In the genomic region with DNA sequence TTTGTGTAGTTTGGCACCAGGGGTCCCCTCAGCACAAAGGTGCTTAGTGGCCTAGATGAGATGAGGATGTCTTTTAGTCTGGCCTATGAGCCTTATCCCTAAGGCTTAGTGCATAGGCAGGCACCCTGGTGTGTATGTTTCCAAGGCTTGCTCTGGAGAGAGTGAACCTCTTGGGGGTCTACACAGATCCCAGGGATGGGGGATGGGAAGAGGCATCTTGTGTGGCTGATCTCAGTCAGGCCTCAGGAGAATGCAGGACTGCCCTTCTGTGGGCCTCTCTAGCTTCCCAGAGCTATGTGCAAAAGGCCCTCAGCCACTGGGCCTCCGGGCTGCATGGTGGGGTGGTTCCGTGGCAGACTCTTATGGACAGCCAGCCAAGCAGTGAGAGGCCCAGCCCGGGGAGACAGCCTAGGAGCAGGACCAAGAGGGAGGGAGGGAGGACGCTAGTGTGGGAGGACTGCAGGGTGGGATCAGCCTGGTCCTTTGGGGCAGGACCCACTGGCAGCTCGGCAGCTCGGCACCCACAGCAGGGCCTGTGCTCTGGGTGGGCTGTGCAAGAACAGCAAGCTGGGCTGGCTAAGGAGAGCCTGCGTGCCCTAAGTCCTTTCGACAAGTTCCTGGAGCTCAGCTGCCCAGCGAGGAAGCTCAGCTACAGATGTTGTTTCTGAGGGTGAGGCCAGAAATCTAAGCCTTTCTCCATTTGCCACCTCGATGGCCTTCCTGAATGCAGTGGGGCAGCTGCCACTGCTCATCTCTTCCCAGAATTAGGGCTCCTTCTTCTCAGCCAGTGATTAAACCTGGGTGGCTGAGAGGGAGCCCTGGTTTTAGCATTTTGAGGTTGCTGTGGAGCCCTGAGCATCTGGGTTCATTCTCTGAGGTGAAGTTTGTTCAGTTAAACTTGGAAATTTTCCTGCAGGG, we compare ENCODE assay signal across 9 mouse cellular contexts. TPM values are rescaled to one million over a fixed set of nuclear protein-coding genes. Genes with fewer than 3 reads are reported as not detected.
DNase-seq lines count a peak whose midpoint lies in the region; ATAC-seq and TF ChIP-seq lines count a peak whose summit lies in the region.
"Had no signal": no experiment of that assay in that cellular context is flagged by ENCODE, and none has a peak within 500 bp of the region (broad histone marks: within the 10 kb centered on the region; RNA-seq: fewer than 3 reads in every experiment).

No protein-coding gene starts in this region.

- H3K9ac ChIP-seq in kidney, embryonic 14.5 days (ENCODE audit: low read depth, low read length): peak overlapping the region; percentile 48; the same call in 1 of the 2 replicates
- no peak overlapping the region for H3K9ac ChIP-seq in forebrain, embryonic 13.5 days
- peak overlapping the region; percentile 6; the same call in 1 of the 2 replicates for H3K9ac ChIP-seq in liver, embryonic 14.5 days (replicated peaks)
- H3K9ac ChIP-seq in stomach, embryonic 14.5 days (replicated peaks; ENCODE audit: low read depth, low read length): no peak overlapping the region

- H3K9me3 ChIP-seq in kidney, embryonic 14.5 days (ENCODE audit: control insufficient read depth, low read length): no peaks in the 10 kb centered on the region
- no peaks in the 10 kb centered on the region for H3K9me3 ChIP-seq in forebrain, embryonic 13.5 days (replicated peaks)
- no peaks in the 10 kb centered on the region for H3K9me3 ChIP-seq in liver, embryonic 14.5 days (ENCODE audit: control insufficient read depth, low read length)
- no peaks in the 10 kb centered on the region for H3K9me3 ChIP-seq in stomach, embryonic 14.5 days (ENCODE audit: control insufficient read depth, low read depth, low read length)

- WGBS in kidney, embryonic 14.5 days: 22% methylated on average over 10 of the region's 10 CpGs
- 67% methylated on average over 10 of the region's 10 CpGs for WGBS in forebrain, embryonic 13.5 days
- WGBS in liver, embryonic 14.5 days (ENCODE audit: insufficient replicate concordance): 67% methylated on average over 10 of the region's 10 CpGs
- 48% methylated on average over 10 of the region's 10 CpGs for WGBS in stomach, embryonic 14.5 days

- H3K4me2 ChIP-seq in kidney, embryonic 14.5 days (replicated peaks; ENCODE audit: low read depth, low read length): peak overlapping the region; percentile 27
- H3K4me2 ChIP-seq in forebrain, embryonic 13.5 days: no peak overlapping the region
- no peak overlapping the region; the same call in 1 of the 2 replicates for H3K4me2 ChIP-seq in liver, embryonic 14.5 days (ENCODE audit: low read depth)
- H3K4me2 ChIP-seq in stomach, embryonic 14.5 days (replicated peaks; ENCODE audit: low read depth, low read length): peak overlapping the region; percentile 26; the same call in 1 of the 2 replicates

- H3K4me3 ChIP-seq in kidney, embryonic 14.5 days (ENCODE audit: low read length): no peak overlapping the region
- H3K4me3 ChIP-seq in forebrain, embryonic 13.5 days: no peak overlapping the region
- H3K4me3 ChIP-seq in liver, embryonic 14.5 days (ENCODE audit: insufficient read depth in 1 of 2, low read depth in 2 of 2, low read length in 2 of 2): no peak overlapping the region
- no peak overlapping the region for H3K4me3 ChIP-seq in stomach, embryonic 14.5 days (ENCODE audit: low read depth, low read length)

- TF ChIP-seq CTCF in liver, embryonic 14.5 days (IDR thresholded peaks at IDR 0.05; ENCODE audit: low read depth): no peak

- no peaks in the 10 kb centered on the region for H3K27me3 ChIP-seq in kidney, embryonic 14.5 days (ENCODE audit: control insufficient read depth, insufficient read depth, low read length)
- no peaks in the 10 kb centered on the region for H3K27me3 ChIP-seq in forebrain, embryonic 13.5 days
- H3K27me3 ChIP-seq in liver, embryonic 14.5 days (ENCODE audit: control insufficient read depth, insufficient read depth, low read length): no peaks in the 10 kb centered on the region
- no peaks in the 10 kb centered on the region for H3K27me3 ChIP-seq in stomach, embryonic 14.5 days (ENCODE audit: control insufficient read depth, insufficient read depth, low read length)
- H3K27me3 ChIP-seq: CH12.LX had no signal

- no peak for DNase-seq in kidney, adult 11 months
- DNase-seq in heart, postnatal 4 days: peak; percentile 64
- no peak for DNase-seq in liver, embryonic 14.5 days (ENCODE audit: low read depth in 3 of 3, low spot score in 3 of 3)
- no peak for DNase-seq in left cerebral cortex, adult 11 months (ENCODE audit: low spot score)
- no peak for DNase-seq in right cerebral cortex, adult 2 months (ENCODE audit: low spot score in 2 of 2)

- peaks cover 42% of the 10 kb centered on the region for H3K4me1 ChIP-seq in kidney, embryonic 14.5 days (ENCODE audit: control insufficient read depth, insufficient read depth, low read length)
- H3K4me1 ChIP-seq in forebrain, embryonic 13.5 days: peaks cover 56% of the 10 kb centered on the region
- H3K4me1 ChIP-seq in liver, embryonic 14.5 days (replicated peaks; ENCODE audit: control insufficient read depth in 2 of 2, insufficient read depth in 2 of 2, low read length in 1 of 2): peaks cover 42 to 45% of the 10 kb centered on the region in 2 experiments
- peaks cover 28% of the 10 kb centered on the region for H3K4me1 ChIP-seq in stomach, embryonic 14.5 days (ENCODE audit: control insufficient read depth, insufficient read depth, low read length)

- H3K36me3 ChIP-seq in kidney, embryonic 14.5 days (ENCODE audit: control insufficient read depth, insufficient read depth, low read length): peaks cover 2% of the 10 kb centered on the region; the same call in 1 of the 2 replicates
- 0 out of 2 replicates have a peak, but pooled peaks cover 3% of the 10 kb centered on the region for H3K36me3 ChIP-seq in forebrain, embryonic 13.5 days (ENCODE audit: poor library complexity, severe bottlenecking)
- H3K36me3 ChIP-seq in liver, embryonic 14.5 days (replicated peaks; ENCODE audit: control insufficient read depth, insufficient read depth, low read depth): peaks cover 4% of the 10 kb centered on the region; the same call in 1 of the 2 replicates
- peaks cover 4% of the 10 kb centered on the region; the same call in 1 of the 2 replicates for H3K36me3 ChIP-seq in stomach, embryonic 14.5 days (ENCODE audit: control insufficient read depth, insufficient read depth, low read length)

- peak overlapping the region; percentile 86 for H3K27ac ChIP-seq in kidney, embryonic 14.5 days (ENCODE audit: low read depth, low read length)
- 0 out of 2 replicates have a peak overlapping the region, but pooled peaks have one; percentile 41 for H3K27ac ChIP-seq in forebrain, embryonic 13.5 days
- no peak overlapping the region for H3K27ac ChIP-seq in liver, embryonic 14.5 days
- peak overlapping the region; percentile 89 for H3K27ac ChIP-seq in stomach, embryonic 14.5 days (ENCODE audit: low read length)

- ATAC-seq in kidney, embryonic 14.5 days (ENCODE audit: low FRiP score, low TSS enrichment): peak; percentile 50; the same call in 1 of the 2 replicates
- no peak for ATAC-seq in forebrain, embryonic 13.5 days
- ATAC-seq in liver, embryonic 14.5 days (ENCODE audit: insufficient read depth): no peak
- ATAC-seq in stomach, embryonic 14.5 days (ENCODE audit: insufficient number of reproducible peaks, insufficient read depth, low FRiP score, low read depth): peak; percentile 21; the same call in 1 of the 2 replicates

- no peak for TF ChIP-seq EP300 in liver, embryonic 14.5 days (IDR thresholded peaks at IDR 0.05; ENCODE audit: low read depth)

RNA-seq across cellular contexts. Expression of a gene that starts 5.5 kb away (rescaled TPM):
- polyA plus RNA-seq in kidney, embryonic 14.5 days (2014; fragmentation: Nextera tagmentation; extraction: Ambion mirVana): 63.4 and 96.7 TPM in 2 replicates
- polyA plus RNA-seq in forebrain, embryonic 13.5 days (2015; fragmentation: Nextera tagmentation; extraction: Ambion mirVana): 75.2 and 82.2 TPM in 2 replicates
- total RNA-seq in heart, postnatal 4 days (2021): 100 to 1,000 TPM; 158 to 164 TPM
- 21.5 and 23.2 TPM in 2 replicates for polyA plus RNA-seq in liver, embryonic 14.5 days (2012; rRNA removed)
- polyA plus RNA-seq in liver, embryonic 14.5 days (2014; fragmentation: Nextera tagmentation; extraction: Ambion mirVana): 21.5 and 23.8 TPM in 2 replicates
- 88.8 and 91.5 TPM in 2 replicates for polyA plus RNA-seq in stomach, embryonic 14.5 days (2014; fragmentation: Nextera tagmentation; extraction: Ambion mirVana)

RNA-seq across cellular contexts. Expression of a gene that starts 43.8 kb away (rescaled TPM):
- polyA plus RNA-seq in kidney, embryonic 14.5 days (2014; fragmentation: Nextera tagmentation; extraction: Ambion mirVana): 19.7 and 21.4 TPM in 2 replicates
- polyA plus RNA-seq in forebrain, embryonic 13.5 days (2015; fragmentation: Nextera tagmentation; extraction: Ambion mirVana): 35.1 and 36.5 TPM in 2 replicates
- 10 to 100 TPM; 54.9 to 58.4 TPM for total RNA-seq in heart, postnatal 4 days (2021)
- polyA plus RNA-seq in liver, embryonic 14.5 days (2012; rRNA removed): 13.8 and 14.9 TPM in 2 replicates
- 12.7 and 14.6 TPM in 2 replicates for polyA plus RNA-seq in liver, embryonic 14.5 days (2014; fragmentation: Nextera tagmentation; extraction: Ambion mirVana)
- 17.6 and 18.4 TPM in 2 replicates for polyA plus RNA-seq in stomach, embryonic 14.5 days (2014; fragmentation: Nextera tagmentation; extraction: Ambion mirVana)

RNA-seq across cellular contexts. Expression of a gene that starts 43.8 kb away (rescaled TPM):
- 63.9 and 78.8 TPM in 2 replicates for polyA plus RNA-seq in kidney, embryonic 14.5 days (2014; fragmentation: Nextera tagmentation; extraction: Ambion mirVana)
- polyA plus RNA-seq in forebrain, embryonic 13.5 days (2015; fragmentation: Nextera tagmentation; extraction: Ambion mirVana): 68.2 and 72.8 TPM in 2 replicates
- total RNA-seq in heart, postnatal 4 days (2021): 10 to 100 TPM; 28.9 to 32.4 TPM
- polyA plus RNA-seq in liver, embryonic 14.5 days (2012; rRNA removed): 48.9 and 55.9 TPM in 2 replicates
- polyA plus RNA-seq in liver, embryonic 14.5 days (2014; fragmentation: Nextera tagmentation; extraction: Ambion mirVana): 55.0 TPM in 2 replicates
- polyA plus RNA-seq in stomach, embryonic 14.5 days (2014; fragmentation: Nextera tagmentation; extraction: Ambion mirVana): 75.6 and 78.7 TPM in 2 replicates

RNA-seq across cellular contexts. Expression of a gene that starts 56.9 kb away (rescaled TPM):
- 0.20 TPM in 1 of 2 replicates, not detected in the other for polyA plus RNA-seq in kidney, embryonic 14.5 days (2014; fragmentation: Nextera tagmentation; extraction: Ambion mirVana)
- polyA plus RNA-seq in forebrain, embryonic 13.5 days (2015; fragmentation: Nextera tagmentation; extraction: Ambion mirVana): 37.3 and 42.7 TPM in 2 replicates
- not detected for total RNA-seq in heart, postnatal 4 days (2021)
- 0.05 TPM in 1 of 2 replicates, not detected in the other for polyA plus RNA-seq in liver, embryonic 14.5 days (2012; rRNA removed)
- polyA plus RNA-seq in liver, embryonic 14.5 days (2014; fragmentation: Nextera tagmentation; extraction: Ambion mirVana): not detected in 2 replicates
- 2.6 and 3.7 TPM in 2 replicates for polyA plus RNA-seq in stomach, embryonic 14.5 days (2014; fragmentation: Nextera tagmentation; extraction: Ambion mirVana)
- total RNA-seq: CH12.LX had no signal

Comparison
In these comparisons a context has a peak if more than half of its experiments do, and no peak if none do; other contexts are left out.
1. ATAC-seq: peak in kidney, embryonic 14.5 days (single experiment) and stomach, embryonic 14.5 days (single experiment); none in forebrain, embryonic 13.5 days (single experiment) and liver, embryonic 14.5 days (single experiment).
2. H3K4me2 ChIP-seq: peak in kidney, embryonic 14.5 days (single experiment) and stomach, embryonic 14.5 days (single experiment); none in forebrain, embryonic 13.5 days (single experiment) and liver, embryonic 14.5 days (single experiment).
3. H3K9ac ChIP-seq: peak in kidney, embryonic 14.5 days (single experiment) and liver, embryonic 14.5 days (single experiment); none in forebrain, embryonic 13.5 days (single experiment) and stomach, embryonic 14.5 days (single experiment).